Mouse (Mus musculus) hindbrain, embryonic 12.5 days (tissue): ENCODE results near the gene Catsper1. TPM values are rescaled to one million over a fixed set of nuclear protein-coding genes. Genes with fewer than 3 reads are reported as not detected.

Experiments
- ATAC-seq: fragments of 200-750 bp; cut with Nextera tagmentation; 2 replicates; pipeline ENCODE4 v1.8.0; 2017; ENCODE audit warnings: moderate TSS enrichment; ENCODE audit not compliant: low FRiP score
- H3K27ac ChIP-seq: fragments of 300-500 bp; sonication (generic); 2 replicates; pipeline ENCODE4 v1.5.1; 2016; ENCODE audit warnings: mild to moderate bottlenecking
- H3K27me3 ChIP-seq: fragments of 300-500 bp; sonication (generic); 2 replicates; pipeline ENCODE4 v1.6.1; 2016; ENCODE audit warnings: mild to moderate bottlenecking
- H3K36me3 ChIP-seq: fragments of 300-500 bp; sonication (generic); 2 replicates; pipeline ENCODE4 v1.6.1; 2016; ENCODE audit warnings: mild to moderate bottlenecking
- H3K4me1 ChIP-seq: fragments of 300-500 bp; sonication (generic); 2 replicates; pipeline ENCODE4 v1.6.1; 2016
- H3K4me2 ChIP-seq: fragments of 300-500 bp; sonication (generic); replicated peaks from 2 replicates; pipeline ENCODE4 v1.6.1; 2016; ENCODE audit warnings: mild to moderate bottlenecking
- H3K4me3 ChIP-seq: fragments of 300-500 bp; sonication (generic); 2 replicates; pipeline ENCODE4 v1.5.1; 2016; ENCODE audit warnings: mild to moderate bottlenecking
- H3K9ac ChIP-seq: fragments of 300-500 bp; sonication (generic); 2 replicates; pipeline ENCODE4 v1.6.1; 2016; ENCODE audit warnings: mild to moderate bottlenecking, moderate library complexity
- H3K9me3 ChIP-seq: fragments of 300-500 bp; sonication (generic); replicated peaks from 2 replicates; pipeline ENCODE4 v1.6.1; 2016; ENCODE audit warnings: mild to moderate bottlenecking
- WGBS: fragments of 180-500 bp; shearing (Covaris S2); methylation state at CpG from one replicate; pipeline ENCODE4 v1.1.7; 2016; 5-methylcytosine and 5-hydroxymethylcytosine counted together
- polyA plus RNA-seq: library from polyadenylated mRNA; unstranded; fragments of >200 nt; fragmentation: Nextera tagmentation; extraction: Ambion mirVana; gene quantifications from 2 replicates; pipeline ENCODE4 v1.2.1, GENCODE M21; 2016

Catsper1 gene
- not detected in 2 replicates for polyA plus RNA-seq

- no peaks in the 10 kb centered on the region for H3K4me1 ChIP-seq
- no peak within 1 kb of the TSS for H3K4me3 ChIP-seq
- H3K4me2 ChIP-seq = no peak within 1 kb of the TSS
- H3K27ac ChIP-seq = no peak within 1 kb of the TSS
- ATAC-seq = no peak
- no peaks in the 10 kb centered on the region for H3K27me3 ChIP-seq
- WGBS = 90% methylated on average over 6 of the region's 6 CpGs
- no peaks in the 10 kb centered on the region for H3K36me3 ChIP-seq
- H3K9me3 ChIP-seq = no peaks in the 10 kb centered on the region
- H3K9ac ChIP-seq = no peak within 1 kb of the TSS
Measured at GRCm38 (mm10) chr19:5335441-5335840, at the start of gene Catsper1. Gene Catsper1, plus strand, starts transcription at chr19:5335741.

- H3K27me3 ChIP-seq = no peaks in the 10 kb centered on the region
- peak within 1 kb of the TSS; percentile 83 for H3K9ac ChIP-seq
- WGBS = under 1% methylated on average over 46 of the region's 46 CpGs
- H3K4me2 ChIP-seq = peak within 1 kb of the TSS; percentile 86
- H3K27ac ChIP-seq = peak within 1 kb of the TSS; percentile 88
- peak; percentile 93 for ATAC-seq
- H3K36me3 ChIP-seq = peaks cover 32% of the 10 kb centered on the region
- H3K4me3 ChIP-seq = peak within 1 kb of the TSS; percentile 92
- no peaks in the 10 kb centered on the region for H3K9me3 ChIP-seq
- peaks cover 32% of the 10 kb centered on the region for H3K4me1 ChIP-seq
Measured at GRCm38 (mm10) chr19:5294972-5295735, 40.4 kb upstream of the Catsper1 start, which contains the start of gene Sf3b2. Gene Sf3b2, minus strand, starts transcription at chr19:5295455.

- 7% methylated on average over 13 of the region's 13 CpGs for WGBS
- Histone ChIP-seq H3K27ac (peak overlapping the region; percentile 88), H3K9me3 (no peaks in the 10 kb centered on the region), H3K4me3 (peak overlapping the region; percentile 92), H3K4me2 (peak overlapping the region; percentile 56), H3K9ac (peak overlapping the region; percentile 83), H3K27me3 (no peaks in the 10 kb centered on the region), H3K36me3 (peaks cover 27% of the 10 kb centered on the region), H3K4me1 (peaks cover 32% of the 10 kb centered on the region)
- peak; percentile 39 for ATAC-seq
Measured at GRCm38 (mm10) chr19:5295736-5296075, 39.8 kb upstream of the Catsper1 start.

GRCm38 (mm10) chr19:5296630-5297029, 38.9 kb upstream of the Catsper1 start:
- Histone ChIP-seq H3K27ac (no peak overlapping the region), H3K4me1 (peaks cover 32% of the 10 kb centered on the region), H3K9ac (peak overlapping the region; percentile 83; the same call in 1 of the 2 replicates), H3K36me3 (peaks cover 17% of the 10 kb centered on the region), H3K9me3 (no peaks in the 10 kb centered on the region), H3K27me3 (no peaks in the 10 kb centered on the region), H3K4me3 (no peak overlapping the region), H3K4me2 (0 out of 2 replicates have a peak overlapping the region, but pooled peaks have one; percentile 56)
- WGBS = 80% methylated on average over 5 of the region's 5 CpGs
- no peak for ATAC-seq

- peak; percentile 64 for ATAC-seq
- peak within 1 kb of the TSS; percentile 90 for H3K9ac ChIP-seq
- peaks cover 32% of the 10 kb centered on the region for H3K4me1 ChIP-seq
- WGBS = 7% methylated on average over 30 of the region's 32 CpGs
- peak within 1 kb of the TSS; percentile 92 for H3K27ac ChIP-seq
- peaks cover 9% of the 10 kb centered on the region for H3K36me3 ChIP-seq
- H3K9me3 ChIP-seq = no peaks in the 10 kb centered on the region
- H3K27me3 ChIP-seq = no peaks in the 10 kb centered on the region
- peak within 1 kb of the TSS; percentile 60 for H3K4me3 ChIP-seq
- peak within 1 kb of the TSS; percentile 80 for H3K4me2 ChIP-seq
Measured at GRCm38 (mm10) chr19:5297903-5298800, 37.4 kb upstream of the Catsper1 start, which contains the start of gene Gal3st3. Gene Gal3st3, plus strand, starts transcription at chr19:5298331.

- no peak overlapping the region for H3K9ac ChIP-seq
- H3K9me3 ChIP-seq = no peaks in the 10 kb centered on the region
- H3K4me1 ChIP-seq = peaks cover 21% of the 10 kb centered on the region
- no peak overlapping the region for H3K27ac ChIP-seq
- H3K4me2 ChIP-seq = no peak overlapping the region
- no peak for ATAC-seq
- H3K36me3 ChIP-seq = peaks cover 17% of the 10 kb centered on the region
- no peak overlapping the region for H3K4me3 ChIP-seq
- H3K27me3 ChIP-seq = no peaks in the 10 kb centered on the region
- WGBS = 81% methylated on average over 6 of the region's 6 CpGs
Measured at GRCm38 (mm10) chr19:5300588-5300987, 35.0 kb upstream of the Catsper1 start.

GRCm38 (mm10) chr19:5302455-5302854, 33.1 kb upstream of the Catsper1 start:
- H3K4me1 ChIP-seq = peaks cover 14% of the 10 kb centered on the region
- H3K9ac ChIP-seq = no peak overlapping the region
- H3K27me3 ChIP-seq = peaks cover 10% of the 10 kb centered on the region
- 25% methylated on average over 4 of the region's 4 CpGs for WGBS
- H3K4me2 ChIP-seq = no peak overlapping the region
- H3K4me3 ChIP-seq = no peak overlapping the region
- H3K36me3 ChIP-seq = peaks cover 35% of the 10 kb centered on the region
- H3K27ac ChIP-seq = no peak overlapping the region
- ATAC-seq = no peak
- no peaks in the 10 kb centered on the region for H3K9me3 ChIP-seq

- H3K4me3 ChIP-seq = no peak overlapping the region
- no peaks in the 10 kb centered on the region for H3K9me3 ChIP-seq
- no peak for ATAC-seq
- no peak overlapping the region for H3K9ac ChIP-seq
- peaks cover 16% of the 10 kb centered on the region for H3K27me3 ChIP-seq
- H3K4me2 ChIP-seq = no peak overlapping the region
- no peaks in the 10 kb centered on the region for H3K4me1 ChIP-seq
- 86% methylated on average over 6 of the region's 6 CpGs for WGBS
- H3K36me3 ChIP-seq = peaks cover 42% of the 10 kb centered on the region
- H3K27ac ChIP-seq = no peak overlapping the region
Measured at GRCm38 (mm10) chr19:5306279-5306678, 29.3 kb upstream of the Catsper1 start.

- Histone ChIP-seq H3K9ac (no peak overlapping the region), H3K4me3 (peak overlapping the region; percentile 5), H3K9me3 (no peaks in the 10 kb centered on the region), H3K4me1 (no peaks in the 10 kb centered on the region), H3K27me3 (peaks cover 16% of the 10 kb centered on the region), H3K36me3 (peaks cover 40% of the 10 kb centered on the region), H3K27ac (no peak overlapping the region), H3K4me2 (peak overlapping the region; percentile 39)
- no peak for ATAC-seq
- 42% methylated on average over 98 of the region's 98 CpGs for WGBS
Measured at GRCm38 (mm10) chr19:5306968-5307734, 28.4 kb upstream of the Catsper1 start.

- no peaks in the 10 kb centered on the region for H3K4me1 ChIP-seq
- H3K4me2 ChIP-seq = no peak overlapping the region
- WGBS = 84% methylated on average over 7 of the region's 7 CpGs
- H3K27ac ChIP-seq = no peak overlapping the region
- ATAC-seq = no peak
- no peak overlapping the region for H3K4me3 ChIP-seq
- H3K27me3 ChIP-seq = peaks cover 16% of the 10 kb centered on the region
- H3K9ac ChIP-seq = no peak overlapping the region
- H3K36me3 ChIP-seq = peaks cover 31% of the 10 kb centered on the region
- no peaks in the 10 kb centered on the region for H3K9me3 ChIP-seq
Measured at GRCm38 (mm10) chr19:5309025-5309424, 26.5 kb upstream of the Catsper1 start.

GRCm38 (mm10) chr19:5313189-5313588, 22.4 kb upstream of the Catsper1 start:
- WGBS = 90% methylated on average over 8 of the region's 8 CpGs
- Histone ChIP-seq H3K9me3 (peaks cover 12% of the 10 kb centered on the region), H3K27ac (no peak overlapping the region), H3K4me3 (no peak overlapping the region), H3K4me1 (no peaks in the 10 kb centered on the region), H3K4me2 (no peak overlapping the region), H3K27me3 (no peaks in the 10 kb centered on the region), H3K36me3 (no peaks in the 10 kb centered on the region), H3K9ac (no peak overlapping the region)
- ATAC-seq = no peak

GRCm38 (mm10) chr19:5323801-5324200, 11.7 kb upstream of the Catsper1 start:
- Histone ChIP-seq H3K36me3 (no peaks in the 10 kb centered on the region), H3K9me3 (no peaks in the 10 kb centered on the region), H3K9ac (no peak overlapping the region), H3K4me2 (no peak overlapping the region), H3K27ac (no peak overlapping the region), H3K27me3 (no peaks in the 10 kb centered on the region), H3K4me3 (no peak overlapping the region), H3K4me1 (no peaks in the 10 kb centered on the region)
- no peak for ATAC-seq
- 49% methylated on average over 17 of the region's 17 CpGs for WGBS
